Mouse (Mus musculus) olfactory bulb, adult 2 months (tissue): ENCODE data around the gene Tmtc1.

Experiments
- CTCF ChIP-seq: fragments of 200-500 bp; IDR thresholded peaks from 2 replicates; pipeline ENCODE4 v1.5.1; 2012; ENCODE audit warnings: low read depth, mild to moderate bottlenecking, low read length, moderate library complexity; ENCODE audit not compliant: insufficient read depth
- POLR2A ChIP-seq: fragments of 200-500 bp; IDR thresholded peaks from 2 replicates; pipeline ENCODE4 v1.6.1; 2012; ENCODE audit warnings: mild to moderate bottlenecking, low read depth, low read length, moderate library complexity; ENCODE audit not compliant: insufficient read depth

GRCm38 (mm10) chr6:148491849-148492248 is 47.7 kb upstream of the Tmtc1 start:
- no peak for TF ChIP-seq POLR2A
- no peak for TF ChIP-seq CTCF
